Mouse (Mus musculus): Measurements from ENCODE around the gene Aebp2. TPM values are rescaled to one million over a fixed set of nuclear protein-coding genes. Genes with fewer than 3 reads are reported as not detected.

The Aebp2 gene
- total and polyA plus RNA-seq, 3 experiments: 25.9 to 42.0 (median 32.5) TPM

DNA sequence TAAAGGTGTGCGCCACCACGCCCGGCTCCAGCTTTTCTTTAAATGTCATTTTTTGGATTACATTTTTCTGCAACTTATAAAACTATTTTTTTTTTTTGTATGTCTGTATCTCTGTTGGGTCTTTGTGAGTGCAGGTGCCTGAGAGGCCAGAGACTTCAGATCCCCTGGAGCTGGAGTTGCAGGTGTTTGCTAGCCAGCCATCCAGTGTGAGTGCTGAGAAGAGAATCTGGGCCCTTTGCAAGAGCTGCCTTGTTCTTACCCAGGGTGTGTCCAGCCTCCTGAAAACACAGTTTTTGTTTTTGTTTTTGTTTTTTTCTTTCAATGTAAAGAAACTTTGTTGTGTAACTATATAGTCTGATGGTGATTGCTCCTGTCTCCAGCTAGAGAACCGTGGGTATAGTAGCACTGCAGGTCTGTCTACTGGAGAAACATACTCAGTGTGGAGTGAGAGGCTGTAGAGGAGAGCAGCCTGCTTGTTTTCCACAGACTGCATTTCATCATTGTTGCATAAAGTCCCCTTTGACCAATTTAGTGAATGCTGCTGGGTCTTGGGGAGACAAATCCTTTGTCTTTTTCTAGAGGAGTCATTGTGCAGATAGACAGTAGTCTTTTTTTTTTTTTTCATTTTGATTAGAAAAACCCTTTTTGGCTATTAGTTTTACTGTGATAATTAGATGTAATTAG, 6.9 kb downstream of the Aebp2 start:
- Histone ChIP-seq H3K4me3 (ENCODE audit: control insufficient read depth in 1 of 2, insufficient read depth in 1 of 2, low read depth in 2 of 2, low read length in 2 of 2) (no peak overlapping the region), H3K36me3 (ENCODE audit: control insufficient read depth in 1 of 2, insufficient read depth in 2 of 2, low read length in 2 of 2) (peaks cover 4 to 20% of the 10 kb centered on the region in 2 experiments), H3K27me3 (ENCODE audit: control insufficient read depth in 1 of 2, insufficient read depth in 2 of 2, low read length in 2 of 2) (no peaks in the 10 kb centered on the region), H3K9ac (ENCODE audit: control insufficient read depth, low read depth, low read length, poor library complexity, severe bottlenecking) (no peak overlapping the region), H3K9me3 (replicated peaks; ENCODE audit: insufficient read depth, low read length) (no peaks in the 10 kb centered on the region), H3K79me2 (ENCODE audit: control insufficient read depth, insufficient read depth, low read length, poor library complexity) (peaks cover 68% of the 10 kb centered on the region), H3K4me1 (ENCODE audit: control insufficient read depth in 1 of 2, insufficient read depth in 2 of 2, low read length in 2 of 2) (peaks cover 6 to 13% of the 10 kb centered on the region in 2 experiments; a peak in 3 of 4 replicates), H3K27ac (ENCODE audit: control insufficient read depth, low read depth, low read length) (no peak overlapping the region)
- DNase-seq (ENCODE audit: low read depth, low spot score): no peak
- no peak for TF ChIP-seq USF2 (IDR thresholded peaks at IDR 0.05; ENCODE audit: borderline replicate concordance in 1 of 2, insufficient read depth in 1 of 2, low read depth in 1 of 2, low read length in 2 of 2)
- TF ChIP-seq GABPA (IDR thresholded peaks at IDR 0.05; ENCODE audit: low read depth, low read length): no peak
- no peak for TF ChIP-seq ZMIZ1 (IDR thresholded peaks at IDR 0.05; ENCODE audit: low read depth, low read length)
- no peak for TF ChIP-seq CHD2 (IDR thresholded peaks at IDR 0.05; ENCODE audit: low read length)
- no peak for TF ChIP-seq GATA1 (IDR thresholded peaks at IDR 0.05; ENCODE audit: low read depth, low read length)
- no peak for TF ChIP-seq CHD1 (IDR thresholded peaks at IDR 0.05; ENCODE audit: low read depth, low read length)
- no peak for TF ChIP-seq MYB (IDR thresholded peaks at IDR 0.05; ENCODE audit: low read depth, low read length)
- TF ChIP-seq MXI1 (IDR thresholded peaks at IDR 0.05; ENCODE audit: low read depth, low read length): no peak

GRCm38 (mm10) chr6:140630306-140630705, 7.8 kb downstream of the Aebp2 start:
- peaks cover 59% of the 10 kb centered on the region for H3K79me2 ChIP-seq (ENCODE audit: control insufficient read depth, insufficient read depth, low read length, poor library complexity)
- TF ChIP-seq POLR2AphosphoS5 (IDR thresholded peaks at IDR 0.05; ENCODE audit: borderline replicate concordance, low read depth, low read length) (no peak), USF1 (IDR thresholded peaks at IDR 0.05; ENCODE audit: low read depth, low read length) (no peak), TAL1 (IDR thresholded peaks at IDR 0.05; ENCODE audit: low read length) (no peak), TCF12 (IDR thresholded peaks at IDR 0.05; ENCODE audit: low read depth, low read length) (no peak), MAZ (IDR thresholded peaks at IDR 0.05; ENCODE audit: low read depth, low read length) (no peak), MAX (IDR thresholded peaks at IDR 0.05; ENCODE audit: low read length) (no peak), NRF1 (IDR thresholded peaks at IDR 0.05; ENCODE audit: insufficient read depth, low read depth, low read length, poor library complexity, severe bottlenecking) (no peak), MYC (IDR thresholded peaks at IDR 0.05; ENCODE audit: low read depth, low read length) (no peak), TBP (IDR thresholded peaks at IDR 0.05; ENCODE audit: low read depth, low read length) (no peak), MYB (IDR thresholded peaks at IDR 0.05; ENCODE audit: low read depth, low read length) (no peak)
- no peak overlapping the region for H3K9ac ChIP-seq (ENCODE audit: control insufficient read depth, low read depth, low read length, poor library complexity, severe bottlenecking)
- no peak overlapping the region for H3K4me3 ChIP-seq (ENCODE audit: control insufficient read depth in 1 of 2, insufficient read depth in 1 of 2, low read depth in 2 of 2, low read length in 2 of 2)
- no peaks in the 10 kb centered on the region for H3K27me3 ChIP-seq (ENCODE audit: control insufficient read depth in 1 of 2, insufficient read depth in 2 of 2, low read length in 2 of 2)
- DNase-seq (ENCODE audit: low read depth, low spot score): no peak
- H3K27ac ChIP-seq (ENCODE audit: control insufficient read depth, low read depth, low read length): no peak overlapping the region
- peaks cover 3 to 13% of the 10 kb centered on the region in 2 experiments; a peak in 2 of 4 replicates for H3K4me1 ChIP-seq (ENCODE audit: control insufficient read depth in 1 of 2, insufficient read depth in 2 of 2, low read length in 2 of 2)
- peaks cover 7 to 20% of the 10 kb centered on the region in 2 experiments for H3K36me3 ChIP-seq (ENCODE audit: control insufficient read depth in 1 of 2, insufficient read depth in 2 of 2, low read length in 2 of 2)
- no peaks in the 10 kb centered on the region for H3K9me3 ChIP-seq (replicated peaks; ENCODE audit: insufficient read depth, low read length)

Measured in MEL (cell line).